Mouse (Mus musculus): Measurements from ENCODE around the gene Higd1c. TPM values are rescaled to one million over a fixed set of nuclear protein-coding genes. Genes with fewer than 3 reads are reported as not detected.

Higd1c gene
- polyA plus RNA-seq, 1 experiment from 2014 or later = not detected

DNA sequence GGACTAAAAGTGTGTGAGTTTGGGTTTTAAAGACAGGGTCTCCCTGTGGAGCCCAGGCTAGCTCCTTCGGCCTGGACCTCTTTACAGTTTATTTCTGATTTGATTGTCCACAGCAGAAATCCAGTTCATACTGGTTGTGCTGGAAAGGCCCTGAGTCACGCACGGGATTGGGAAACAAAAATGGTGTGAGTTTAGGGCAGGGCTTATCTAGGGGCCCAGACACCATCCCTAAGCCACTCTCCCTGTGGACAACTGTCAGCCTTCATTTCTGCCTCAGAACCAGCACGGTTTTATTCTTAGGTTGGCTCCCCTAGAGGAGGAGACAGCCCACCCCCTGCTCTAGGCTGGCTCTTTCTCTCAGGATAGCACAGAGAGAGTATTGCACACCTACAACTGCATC lies 68.9 kb downstream of the Higd1c start:
- H3K4me3 ChIP-seq = no peak overlapping the region
- H3K27me3 ChIP-seq (replicated peaks; ENCODE audit: low read depth, poor library complexity, severe bottlenecking) = no peaks in the 10 kb centered on the region
- DNase-seq (ENCODE audit: low spot score) = no peak
- no peak overlapping the region for H3K27ac ChIP-seq (replicated peaks)
- no peaks in the 10 kb centered on the region for H3K4me1 ChIP-seq
- H3K36me3 ChIP-seq (replicated peaks) = no peaks in the 10 kb centered on the region
- no peaks in the 10 kb centered on the region for H3K9me3 ChIP-seq
- 73% methylated on average over 4 of the region's 4 CpGs for WGBS

Other genes with a start within 250 kb of the Higd1c start
- gene Atf1, start 136.7 kb upstream of the Higd1c start, polyA plus RNA-seq (2016; fragmentation: Nextera tagmentation; extraction: Ambion mirVana) = 36.8 and 42.2 TPM in 2 replicates
- gene Tmprss12, start 83.7 kb upstream of the Higd1c start, polyA plus RNA-seq (2016; fragmentation: Nextera tagmentation; extraction: Ambion mirVana) = not detected in 2 replicates
- 3.3 and 4.6 TPM in 2 replicates for gene Mettl7a1, start 60.4 kb upstream of the Higd1c start, polyA plus RNA-seq (2016; fragmentation: Nextera tagmentation; extraction: Ambion mirVana)
- gene Mettl7a3, start 29.6 kb upstream of the Higd1c start, polyA plus RNA-seq (2016; fragmentation: Nextera tagmentation; extraction: Ambion mirVana) = not detected in 2 replicates
- not detected in 2 replicates for gene Methig1, start 11.4 kb upstream of the Higd1c start, polyA plus RNA-seq (2016; fragmentation: Nextera tagmentation; extraction: Ambion mirVana)
- not detected in 2 replicates for gene Mettl7a2, start 11.3 kb upstream of the Higd1c start, polyA plus RNA-seq (2016; fragmentation: Nextera tagmentation; extraction: Ambion mirVana)
- 0.05 TPM in 1 of 2 replicates, not detected in the other for gene Gm5475, start 57.6 kb downstream of the Higd1c start, polyA plus RNA-seq (2016; fragmentation: Nextera tagmentation; extraction: Ambion mirVana)
- gene Slc11a2, start 60.5 kb downstream of the Higd1c start, polyA plus RNA-seq (2016; fragmentation: Nextera tagmentation; extraction: Ambion mirVana) = 25.0 and 28.3 TPM in 2 replicates
- gene Letmd1, start 104.5 kb downstream of the Higd1c start, polyA plus RNA-seq (2016; fragmentation: Nextera tagmentation; extraction: Ambion mirVana) = 36.5 and 38.6 TPM in 2 replicates
- gene Csrnp2, start 130.9 kb downstream of the Higd1c start, polyA plus RNA-seq (2016; fragmentation: Nextera tagmentation; extraction: Ambion mirVana) = 24.2 and 25.4 TPM in 2 replicates
- 36.9 and 38.2 TPM in 2 replicates for gene Tfcp2, start 187.5 kb downstream of the Higd1c start, polyA plus RNA-seq (2016; fragmentation: Nextera tagmentation; extraction: Ambion mirVana)
- 3.7 and 5.4 TPM in 2 replicates for gene Pou6f1, start 235.4 kb downstream of the Higd1c start, polyA plus RNA-seq (2016; fragmentation: Nextera tagmentation; extraction: Ambion mirVana)